Mouse (Mus musculus) spleen, postnatal 36 days (tissue): ENCODE data around the gene Afg3l1.
A peak's percentile ranks its signal among the peaks of the same experiment; 100 is the strongest.
"Not testable (repeated sequence)": the region's sequence is repeated elsewhere in the genome, so short reads cannot be mapped to it uniquely, and the experiment has no call there.

ENCODE experiments used
- DNase-seq, 2 experiments: peaks; one replicate each; pipeline ENCODE4 v3.0.0; 2022; ENCODE audit warnings: low spot score in 2 of 2, mixed read lengths in 1 of 2

Afg3l1 gene

GRCm38 (mm10) chr8:123514781-123515539 is 37.3 kb downstream of the Afg3l1 start, which contains the start of gene Dbndd1:
Gene Dbndd1 (minus strand): TSS chr8:123515463.
- peak; percentile 16 to 34 for DNase-seq

GRCm38 (mm10) chr8:123515540-123515897 is 37.8 kb downstream of the Afg3l1 start:
- no peak for DNase-seq

DNA sequence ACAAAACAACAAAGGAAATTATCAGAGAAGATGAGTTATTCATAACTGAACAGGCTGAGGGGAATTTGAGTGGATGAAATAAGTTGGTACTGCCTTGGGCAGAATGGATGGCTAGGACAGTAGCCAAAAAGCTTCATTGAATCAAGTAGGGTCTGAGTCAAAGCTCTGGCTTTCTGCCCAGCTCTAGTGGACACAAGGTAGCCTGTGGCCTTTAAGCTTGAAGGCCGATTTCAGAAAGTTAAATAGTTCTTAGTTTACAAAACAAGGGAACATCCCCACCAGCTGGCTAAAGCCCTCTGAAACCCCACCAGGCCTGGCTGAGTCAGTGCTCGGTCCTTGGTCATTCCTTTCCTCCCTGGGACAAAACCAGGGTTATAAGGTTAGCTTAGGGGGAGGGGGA is 38.9 kb downstream of the Afg3l1 start:
- no peak for DNase-seq

GRCm38 (mm10) chr8:123518172-123518571 is 40.5 kb downstream of the Afg3l1 start:
- DNase-seq, result no peak

- peak; percentile 69 for DNase-seq
Observed at GRCm38 (mm10) chr8:123518667-123519066, 41.0 kb downstream of the Afg3l1 start, which contains the start of gene Gas8. Gene Gas8 (plus strand): TSS chr8:123518834.

DNA sequence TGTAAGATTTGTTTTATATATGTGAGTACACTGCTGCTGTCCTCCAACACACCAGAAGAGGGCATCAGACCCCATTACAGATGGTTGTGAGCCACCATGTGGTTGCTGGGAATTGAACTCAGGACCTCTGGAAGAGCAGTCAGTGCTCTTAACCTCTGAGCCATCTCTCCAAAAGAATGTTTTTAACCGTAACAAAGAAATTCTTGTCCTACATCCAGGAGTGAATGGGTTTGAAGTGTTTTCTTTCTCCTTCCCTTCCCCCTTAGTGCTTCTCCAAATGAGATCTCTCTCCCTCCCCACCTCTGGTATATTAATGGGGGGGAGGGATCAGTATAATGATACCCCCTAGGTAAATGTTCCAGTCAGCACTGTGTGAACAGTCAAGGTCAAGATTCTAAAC is 42.3 kb downstream of the Afg3l1 start:
- not testable (repeated sequence) for DNase-seq

- DNase-seq, result no peak
Observed at GRCm38 (mm10) chr8:123527720-123528489, 50.2 kb downstream of the Afg3l1 start.

DNA sequence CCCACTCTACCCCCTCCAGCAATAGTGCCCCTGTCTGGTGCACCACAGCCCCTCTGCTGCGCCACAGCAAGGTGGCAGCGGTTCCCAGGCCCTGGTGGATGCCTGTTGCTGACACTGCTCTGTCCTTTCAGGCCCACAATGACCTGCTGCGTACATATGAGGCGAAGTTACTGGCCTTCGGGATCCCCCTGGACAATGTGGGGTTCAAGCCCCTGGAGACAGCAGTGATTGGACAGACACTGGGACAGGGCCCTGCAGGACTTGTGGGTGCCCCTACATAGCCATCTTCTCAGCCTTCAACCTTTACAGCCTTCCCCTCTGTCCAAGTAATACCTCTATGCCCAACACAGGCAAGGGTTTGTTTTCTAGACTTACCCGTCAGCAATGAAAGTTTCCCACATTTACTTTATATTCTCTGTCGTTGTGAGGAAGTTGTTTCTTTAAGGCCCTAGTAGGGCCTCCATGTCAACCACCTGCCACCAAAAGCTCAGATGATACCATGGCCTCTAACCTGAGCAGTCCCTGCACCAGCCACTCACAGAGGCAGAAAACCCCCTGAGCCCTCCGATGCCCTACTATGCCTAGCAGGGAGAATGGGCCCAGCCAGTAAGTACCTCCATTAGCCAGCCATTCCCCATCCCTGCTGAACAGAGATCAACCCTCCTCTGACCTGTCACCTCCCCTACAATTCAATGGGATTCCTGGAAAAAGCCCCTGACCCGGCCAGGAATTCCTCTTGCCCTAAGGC is 58.7 kb downstream of the Afg3l1 start:
- no peak for DNase-seq

DNA sequence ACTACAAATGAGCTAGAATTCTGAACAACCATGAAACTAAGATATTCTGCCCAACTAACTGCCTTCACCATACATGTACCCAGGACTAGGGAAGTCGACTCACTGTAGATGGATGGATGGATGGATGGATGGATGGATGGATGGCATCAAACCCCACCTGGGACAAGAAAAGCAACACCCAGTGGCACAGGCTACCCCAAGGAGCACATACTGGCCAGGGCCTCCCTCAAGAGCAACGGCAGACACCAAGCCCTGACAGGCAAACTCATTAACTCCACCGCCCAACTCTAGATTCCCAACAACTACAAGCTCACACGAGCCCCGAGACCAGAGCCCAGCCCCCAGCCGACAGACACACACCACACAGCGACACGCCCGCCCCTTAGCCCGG is 59.3 kb downstream of the Afg3l1 start:
- no peak for DNase-seq

DNA sequence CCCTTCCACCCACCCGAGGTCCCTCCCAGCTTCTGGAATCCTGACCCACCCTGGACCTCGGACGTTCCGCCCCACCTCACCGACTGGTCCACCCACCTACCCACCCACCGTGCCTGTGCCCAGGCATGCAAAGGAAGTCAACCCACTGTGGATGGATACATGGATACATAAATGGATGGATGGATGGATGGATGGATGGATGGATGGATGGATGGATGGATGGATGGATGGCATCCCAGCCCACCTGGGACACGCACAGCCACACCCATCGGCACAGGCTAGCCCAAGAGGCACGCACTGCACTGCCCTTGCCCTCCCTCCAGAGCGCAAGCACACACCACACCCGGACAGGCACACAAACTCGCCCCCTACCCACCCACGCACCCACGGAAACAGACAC is 59.9 kb downstream of the Afg3l1 start:
- peak; percentile 31 to 41 for DNase-seq
